Mouse (Mus musculus): ENCODE data around the gene Lilrb4a.
"Not testable (repeated sequence)": the region's sequence is repeated elsewhere in the genome, so short reads cannot be mapped to it uniquely, and the experiment has no call there.

GRCm38 (mm10) chr10:51463800-51464199 is 27.0 kb upstream of the Lilrb4a start:
- TF ChIP-seq TAL1, GATA1 (IDR thresholded peaks at IDR 0.05; ENCODE audit: low read length): not testable (repeated sequence)
